Mouse (Mus musculus): ENCODE measurements around the gene Zmiz2. TPM values are rescaled to one million over a fixed set of nuclear protein-coding genes. Genes with fewer than 3 reads are reported as not detected.
A peak's percentile ranks its signal among the peaks of the same experiment; 100 is the strongest.

Zmiz2 gene
- total and polyA plus RNA-seq, 3 experiments: 10.6 to 238 (median 46.3) TPM

DNA sequence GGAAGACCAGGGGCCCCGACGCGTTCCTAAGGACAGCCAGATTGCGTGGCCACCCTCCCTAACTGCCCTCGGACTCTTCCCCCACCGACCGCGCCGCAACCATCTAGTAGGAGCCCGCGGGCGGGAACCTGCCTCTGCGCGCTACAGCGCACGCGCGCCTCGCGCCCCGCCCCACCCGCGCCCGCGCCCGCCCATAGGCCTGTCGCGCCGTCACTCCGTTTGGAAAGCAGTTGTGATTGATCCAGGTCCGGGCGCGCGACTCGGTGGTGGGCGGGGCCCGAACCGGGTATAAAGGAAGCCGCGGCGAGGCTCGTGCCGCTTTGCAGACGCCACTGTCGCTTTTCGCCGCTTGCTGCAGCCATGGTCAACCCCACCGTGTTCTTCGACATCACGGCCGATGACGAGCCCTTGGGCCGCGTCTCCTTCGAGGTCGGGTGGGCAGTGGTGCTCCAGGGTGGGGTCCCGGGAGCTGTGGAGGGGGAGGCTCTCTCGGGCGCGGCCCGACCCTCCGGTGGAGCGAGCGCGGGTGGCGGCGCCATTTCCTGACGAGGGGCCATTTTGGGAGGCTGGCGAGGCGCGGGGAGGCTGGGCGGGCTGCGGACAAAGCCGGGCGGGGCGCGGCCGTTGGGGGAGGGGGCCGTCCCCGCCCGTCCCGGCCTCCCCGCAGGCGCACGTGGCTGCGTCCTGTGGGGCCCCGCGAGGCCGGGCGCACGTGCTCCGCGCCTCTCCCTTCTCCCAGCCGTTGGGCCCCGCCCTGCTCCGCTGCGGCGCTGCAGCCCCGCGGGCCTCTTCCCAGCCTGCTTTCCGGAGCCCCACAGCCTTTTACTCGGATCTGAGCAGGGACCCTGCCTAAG lies 26.9 kb downstream of the Zmiz2 start (continued):
- peak; percentile 97 for TF ChIP-seq MXI1 (IDR thresholded peaks at IDR 0.05; ENCODE audit: low read depth, low read length)
- peak; percentile 54 for TF ChIP-seq MEF2A (IDR thresholded peaks at IDR 0.05; ENCODE audit: borderline replicate concordance, low read depth, low read length)
- peak; percentile 74 for TF ChIP-seq MAZ (IDR thresholded peaks at IDR 0.05; ENCODE audit: low read depth, low read length)
- peak; percentile 93 for TF ChIP-seq TCF12 (IDR thresholded peaks at IDR 0.05; ENCODE audit: low read depth, low read length)
- no peak for TF ChIP-seq JUND (conservative IDR thresholded peaks at IDR 0.05; ENCODE audit: low read depth, low read length)
- TF ChIP-seq POLR2AphosphoS2 (IDR thresholded peaks at IDR 0.05; ENCODE audit: low read depth, low read length): peak; percentile 94; the same call in 1 of the 2 replicates
- no peak for TF ChIP-seq MAFK (IDR thresholded peaks at IDR 0.05; ENCODE audit: insufficient replicate concordance, low read length)
- TF ChIP-seq MYC (IDR thresholded peaks at IDR 0.05; ENCODE audit: low read depth, low read length): peak; percentile 85
- TF ChIP-seq CHD1 (IDR thresholded peaks at IDR 0.05; ENCODE audit: low read depth, low read length): peak; percentile 59; the same call in 1 of the 2 replicates
- peak; percentile 53; the same call in 1 of the 2 replicates for TF ChIP-seq IRF4 (IDR thresholded peaks at IDR 0.05; ENCODE audit: low read depth, low read length)
- 0 out of 2 replicates have a peak, but pooled peaks have one; percentile 71 for TF ChIP-seq RCOR1 (conservative IDR thresholded peaks at IDR 0.05; ENCODE audit: low read depth, low read length)
- TF ChIP-seq SIN3A (IDR thresholded peaks at IDR 0.05; ENCODE audit: low read length): no peak
- peak; percentile 94 for TF ChIP-seq MAX (IDR thresholded peaks at IDR 0.05; ENCODE audit: low read length)
- no peak for TF ChIP-seq ETS1 (conservative IDR thresholded peaks at IDR 0.05; ENCODE audit: low read depth, low read length)
- no peak for TF ChIP-seq SMC3 (IDR thresholded peaks at IDR 0.05; ENCODE audit: low read depth, low read length)
- TF ChIP-seq USF2 (conservative IDR thresholded peaks at IDR 0.05; ENCODE audit: low read depth, low read length): no peak
- peak; percentile 90 for TF ChIP-seq NRF1 (IDR thresholded peaks at IDR 0.05; ENCODE audit: low read depth, low read length)
- no peak for TF ChIP-seq ZKSCAN1 (IDR thresholded peaks at IDR 0.05; ENCODE audit: borderline replicate concordance, low read depth, low read length)
- TF ChIP-seq EP300 (IDR thresholded peaks at IDR 0.05; ENCODE audit: low read length): no peak
- TF ChIP-seq ZMIZ1 (IDR thresholded peaks at IDR 0.05; ENCODE audit: low read depth, low read length): peak; percentile 99
- TF ChIP-seq UBTF (IDR thresholded peaks at IDR 0.05; ENCODE audit: low read depth, low read length): peak; percentile 66; the same call in 1 of the 2 replicates
- TF ChIP-seq BHLHE40 (IDR thresholded peaks at IDR 0.05; ENCODE audit: low read depth, low read length): peak; percentile 97
- TF ChIP-seq TBP (conservative IDR thresholded peaks at IDR 0.05; ENCODE audit: low read depth, low read length): peak; percentile 94
- peak; percentile 25; the same call in 1 of the 2 replicates for TF ChIP-seq ZC3H11A (IDR thresholded peaks at IDR 0.05; ENCODE audit: low read depth, low read length)
